Mouse (Mus musculus): ENCODE data around the gene Dlx4.
A peak's percentile ranks its signal among the peaks of the same experiment; 100 is the strongest.

Gene Dlx4

GRCm38 (mm10) chr11:95142980-95143575, 3.0 kb downstream of the Dlx4 start:
- DNase-seq (ENCODE audit: low read depth in 2 of 2, low spot score in 2 of 2), result no peak

GRCm38 (mm10) chr11:95142258-95142657, 3.8 kb downstream of the Dlx4 start:
- DNase-seq (ENCODE audit: low read depth in 2 of 2, low spot score in 2 of 2), result no peak

GRCm38 (mm10) chr11:95139871-95140270, 6.2 kb downstream of the Dlx4 start:
- no peak for DNase-seq (ENCODE audit: low read depth in 2 of 2, low spot score in 2 of 2)

- DNase-seq (ENCODE audit: low read depth in 2 of 2, low spot score in 2 of 2), result no peak
Measured at GRCm38 (mm10) chr11:95137281-95137680, 8.8 kb downstream of the Dlx4 start.

- DNase-seq (ENCODE audit: low read depth in 2 of 2, low spot score in 2 of 2), result no peak
Measured at GRCm38 (mm10) chr11:95133321-95133720, 12.7 kb downstream of the Dlx4 start.

GRCm38 (mm10) chr11:95130668-95131252, 15.3 kb downstream of the Dlx4 start:
- no peak for DNase-seq (ENCODE audit: low read depth in 2 of 2, low spot score in 2 of 2)

GRCm38 (mm10) chr11:95128359-95128758, 17.7 kb downstream of the Dlx4 start:
- DNase-seq (ENCODE audit: low read depth in 2 of 2, low spot score in 2 of 2), result no peak

- no peak for DNase-seq (ENCODE audit: low read depth in 2 of 2, low spot score in 2 of 2)
Measured at GRCm38 (mm10) chr11:95126272-95127245, 19.5 kb downstream of the Dlx4 start.

- no peak for DNase-seq (ENCODE audit: low read depth in 2 of 2, low spot score in 2 of 2)
Measured at GRCm38 (mm10) chr11:95125366-95125948, 20.6 kb downstream of the Dlx4 start.

- DNase-seq (ENCODE audit: low read depth in 2 of 2, low spot score in 2 of 2), result no peak
Measured at GRCm38 (mm10) chr11:95122100-95122489, 24.0 kb downstream of the Dlx4 start.

GRCm38 (mm10) chr11:95121161-95122099, 24.6 kb downstream of the Dlx4 start:
- no peak for DNase-seq (ENCODE audit: low read depth in 2 of 2, low spot score in 2 of 2)

GRCm38 (mm10) chr11:95120633-95121020, 25.4 kb downstream of the Dlx4 start:
- DNase-seq (ENCODE audit: low read depth in 2 of 2, low spot score in 2 of 2), result no peak

GRCm38 (mm10) chr11:95119990-95120632, 26.0 kb downstream of the Dlx4 start, which contains the start of gene Dlx3:
TSS of gene Dlx3 (plus strand) at chr11:95120119.
- DNase-seq (ENCODE audit: low read depth in 2 of 2, low spot score in 2 of 2), result no peak

- peak; percentile 20 to 28 for DNase-seq (ENCODE audit: low read depth in 2 of 2, low spot score in 2 of 2)
Measured at GRCm38 (mm10) chr11:95118505-95118904, 27.6 kb downstream of the Dlx4 start.

GRCm38 (mm10) chr11:95117030-95117429, 29.0 kb downstream of the Dlx4 start:
- peak; percentile 27 to 51 for DNase-seq (ENCODE audit: low read depth in 2 of 2, low spot score in 2 of 2)

GRCm38 (mm10) chr11:95110081-95110480, 36.0 kb downstream of the Dlx4 start:
- no peak for DNase-seq (ENCODE audit: low read depth in 2 of 2, low spot score in 2 of 2)

GRCm38 (mm10) chr11:95109000-95109399, 37.1 kb downstream of the Dlx4 start:
- no peak for DNase-seq (ENCODE audit: low read depth in 2 of 2, low spot score in 2 of 2)

GRCm38 (mm10) chr11:95106440-95107236, 39.4 kb downstream of the Dlx4 start:
- DNase-seq (ENCODE audit: low read depth in 2 of 2, low spot score in 2 of 2), result peak; percentile 56 to 62

- no peak for DNase-seq (ENCODE audit: low read depth in 2 of 2, low spot score in 2 of 2)
Measured at GRCm38 (mm10) chr11:95105274-95105874, 40.7 kb downstream of the Dlx4 start.

All from CD8-positive naive resting alpha-beta T cell, adult 2 months (primary cell).